Mouse (Mus musculus): ENCODE results near the gene Unc5a. TPM values are rescaled to one million over a fixed set of nuclear protein-coding genes. Genes with fewer than 3 reads are reported as not detected.

Gene Unc5a
- polyA plus RNA-seq (2015; fragmentation: Nextera tagmentation; extraction: Ambion mirVana) = 0.29 and 0.66 TPM in 2 replicates

GRCm38 (mm10) chr13:54948531-54949493 lies at the start of gene Unc5a:
Unc5a (plus strand) TSS chr13:54949411.
- Histone ChIP-seq H3K4me2 (ENCODE audit: low read depth, low read length) (peak within 1 kb of the TSS; percentile 55), H3K4me1 (ENCODE audit: control insufficient read depth, low read depth, low read length) (no peaks in the 10 kb centered on the region; the same call in 1 of the 2 replicates), H3K36me3 (ENCODE audit: control insufficient read depth, insufficient read depth) (no peaks in the 10 kb centered on the region), H3K4me3 (ENCODE audit: low read depth, low read length) (peak within 1 kb of the TSS; percentile 51), H3K9ac (ENCODE audit: low read depth, low read length) (no peak within 1 kb of the TSS), H3K9me3 (replicated peaks; ENCODE audit: control insufficient read depth, low read length) (no peaks in the 10 kb centered on the region), H3K27me3 (ENCODE audit: control insufficient read depth, insufficient read depth, low read depth, low read length) (peaks cover 63% of the 10 kb centered on the region), H3K27ac (ENCODE audit: low read length) (no peak within 1 kb of the TSS)
- no peak for ATAC-seq (ENCODE audit: low read depth)
- WGBS (ENCODE audit: insufficient replicate concordance) = under 1% methylated on average over 69 of the region's 91 CpGs

GRCm38 (mm10) chr13:54912053-54912452 lies 37.2 kb upstream of the Unc5a start:
- no peak for ATAC-seq (ENCODE audit: low read depth)
- WGBS (ENCODE audit: insufficient replicate concordance) = 3% methylated on average over 17 of the region's 17 CpGs
- H3K27me3 ChIP-seq (ENCODE audit: control insufficient read depth, insufficient read depth, low read depth, low read length) = no peaks in the 10 kb centered on the region; the same call in 1 of the 2 replicates

DNA sequence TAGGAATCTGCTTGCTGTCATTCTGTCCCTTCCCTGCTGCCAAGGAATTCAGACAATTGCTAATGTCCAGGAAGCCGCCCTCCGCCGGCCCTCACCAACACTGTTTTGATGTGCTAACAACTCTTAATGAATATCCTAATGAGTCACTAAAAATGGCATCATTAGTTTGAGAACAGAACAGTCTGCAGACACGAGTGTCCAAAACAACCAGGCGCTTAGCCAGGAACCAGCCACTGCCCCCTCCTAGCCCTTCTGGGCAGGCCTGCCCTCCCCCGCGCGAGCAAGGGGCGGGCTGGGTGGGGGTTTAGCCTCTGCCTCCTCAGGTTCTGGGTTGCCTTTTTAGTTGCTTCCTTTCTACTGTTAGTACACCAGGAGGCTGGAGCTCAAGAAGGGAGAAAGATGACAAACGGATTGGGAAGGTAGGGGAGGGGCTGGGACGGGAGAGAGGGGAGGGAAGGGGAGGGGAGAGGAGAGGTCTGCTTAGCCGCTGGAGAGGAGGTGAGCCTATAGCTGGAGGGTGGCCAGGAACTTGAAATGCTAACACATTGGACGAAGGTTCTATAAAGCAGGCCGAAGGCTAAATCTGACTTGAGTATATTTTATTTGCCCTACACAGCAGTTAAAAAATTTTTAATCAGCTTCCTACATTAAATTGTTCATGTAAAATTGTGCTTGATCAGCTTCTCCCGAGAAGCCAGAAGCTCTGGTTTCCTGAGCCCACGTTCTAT lies 36.2 kb upstream of the Unc5a start:
- H3K4me1 ChIP-seq (ENCODE audit: control insufficient read depth, low read depth, low read length) = no peaks in the 10 kb centered on the region
- ATAC-seq (ENCODE audit: low read depth) = no peak
- no peaks in the 10 kb centered on the region for H3K9me3 ChIP-seq (replicated peaks; ENCODE audit: control insufficient read depth, low read length)
- H3K9ac ChIP-seq (ENCODE audit: low read depth, low read length) = no peak overlapping the region
- no peak overlapping the region for H3K27ac ChIP-seq (ENCODE audit: low read length)
- no peak overlapping the region for H3K4me3 ChIP-seq (ENCODE audit: low read depth, low read length)
- 12% methylated on average over 16 of the region's 16 CpGs for whole genome bisulfite sequencing (ENCODE audit: insufficient replicate concordance)
- no peak overlapping the region for H3K4me2 ChIP-seq (ENCODE audit: low read depth, low read length)
- no peaks in the 10 kb centered on the region; the same call in 1 of the 2 replicates for H3K27me3 ChIP-seq (ENCODE audit: control insufficient read depth, insufficient read depth, low read depth, low read length)
- H3K36me3 ChIP-seq (ENCODE audit: control insufficient read depth, insufficient read depth) = no peaks in the 10 kb centered on the region

More at GRCm38 (mm10) chr13:54912053-54912452, 37.2 kb upstream of the Unc5a start:
- Histone ChIP-seq H3K4me1 (ENCODE audit: control insufficient read depth, low read depth, low read length) (no peaks in the 10 kb centered on the region), H3K9me3 (replicated peaks; ENCODE audit: control insufficient read depth, low read length) (no peaks in the 10 kb centered on the region), H3K36me3 (ENCODE audit: control insufficient read depth, insufficient read depth) (no peaks in the 10 kb centered on the region), H3K4me2 (ENCODE audit: low read depth, low read length) (no peak overlapping the region), H3K27ac (ENCODE audit: low read length) (no peak overlapping the region), H3K4me3 (ENCODE audit: low read depth, low read length) (no peak overlapping the region), H3K9ac (ENCODE audit: low read depth, low read length) (no peak overlapping the region)

- no peak overlapping the region for H3K27ac ChIP-seq (ENCODE audit: low read length)
- ATAC-seq (ENCODE audit: low read depth) = peak; percentile 11; the same call in 1 of the 2 replicates
- 26% methylated on average over 5 of the region's 5 CpGs for WGBS (ENCODE audit: insufficient replicate concordance)
Measured at GRCm38 (mm10) chr13:54916644-54917043, 32.6 kb upstream of the Unc5a start.

DNA sequence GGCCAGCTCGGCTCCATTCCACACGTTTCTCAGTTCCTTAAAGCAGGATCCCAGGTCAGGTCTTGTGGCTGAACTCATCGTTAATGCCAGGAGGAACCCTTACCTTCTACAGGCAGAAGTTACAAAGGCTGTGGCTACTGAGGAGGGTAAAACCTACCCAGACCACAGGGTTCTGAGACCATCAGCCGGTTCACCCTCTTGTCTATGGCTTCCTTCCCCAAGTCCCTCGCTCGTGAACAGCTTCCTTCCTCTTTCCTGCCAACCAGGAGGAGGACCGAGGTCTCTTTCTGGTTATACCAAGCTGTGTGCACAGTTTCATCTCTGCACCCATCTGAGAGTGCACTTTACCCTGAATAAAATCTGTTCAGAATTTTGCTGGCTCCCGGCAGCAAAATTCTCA lies 30.3 kb upstream of the Unc5a start:
- Histone ChIP-seq H3K9me3 (replicated peaks; ENCODE audit: control insufficient read depth, low read length) (no peaks in the 10 kb centered on the region), H3K4me3 (ENCODE audit: low read depth, low read length) (no peak overlapping the region), H3K36me3 (ENCODE audit: control insufficient read depth, insufficient read depth) (no peaks in the 10 kb centered on the region), H3K4me2 (ENCODE audit: low read depth, low read length) (no peak overlapping the region), H3K4me1 (ENCODE audit: control insufficient read depth, low read depth, low read length) (no peaks in the 10 kb centered on the region), H3K9ac (ENCODE audit: low read depth, low read length) (no peak overlapping the region), H3K27me3 (ENCODE audit: control insufficient read depth, insufficient read depth, low read depth, low read length) (no peaks in the 10 kb centered on the region), H3K27ac (ENCODE audit: low read length) (no peak overlapping the region)
- whole genome bisulfite sequencing (ENCODE audit: insufficient replicate concordance) = 10% methylated on average over 8 of the region's 8 CpGs
- no peak for ATAC-seq (ENCODE audit: low read depth)

More at GRCm38 (mm10) chr13:54916644-54917043, 32.6 kb upstream of the Unc5a start:
- Histone ChIP-seq H3K27me3 (ENCODE audit: control insufficient read depth, insufficient read depth, low read depth, low read length) (no peaks in the 10 kb centered on the region; the same call in 1 of the 2 replicates), H3K4me3 (ENCODE audit: low read depth, low read length) (no peak overlapping the region), H3K9ac (ENCODE audit: low read depth, low read length) (no peak overlapping the region), H3K4me1 (ENCODE audit: control insufficient read depth, low read depth, low read length) (no peaks in the 10 kb centered on the region), H3K9me3 (replicated peaks; ENCODE audit: control insufficient read depth, low read length) (no peaks in the 10 kb centered on the region), H3K36me3 (ENCODE audit: control insufficient read depth, insufficient read depth) (no peaks in the 10 kb centered on the region), H3K4me2 (ENCODE audit: low read depth, low read length) (no peak overlapping the region)

- no peaks in the 10 kb centered on the region for H3K4me1 ChIP-seq (ENCODE audit: control insufficient read depth, low read depth, low read length)
- WGBS (ENCODE audit: insufficient replicate concordance) = 35% methylated on average over 5 of the region's 5 CpGs
- no peaks in the 10 kb centered on the region for H3K36me3 ChIP-seq (ENCODE audit: control insufficient read depth, insufficient read depth)
- no peak overlapping the region for H3K4me3 ChIP-seq (ENCODE audit: low read depth, low read length)
- H3K9ac ChIP-seq (ENCODE audit: low read depth, low read length) = no peak overlapping the region
- no peaks in the 10 kb centered on the region for H3K9me3 ChIP-seq (replicated peaks; ENCODE audit: control insufficient read depth, low read length)
- H3K4me2 ChIP-seq (ENCODE audit: low read depth, low read length) = no peak overlapping the region
- H3K27me3 ChIP-seq (ENCODE audit: control insufficient read depth, insufficient read depth, low read depth, low read length) = no peaks in the 10 kb centered on the region
- no peak overlapping the region for H3K27ac ChIP-seq (ENCODE audit: low read length)
- no peak for ATAC-seq (ENCODE audit: low read depth)
Measured at GRCm38 (mm10) chr13:54919666-54920065, 29.5 kb upstream of the Unc5a start.

GRCm38 (mm10) chr13:54921700-54922099 lies 27.5 kb upstream of the Unc5a start:
- H3K27ac ChIP-seq (ENCODE audit: low read length) = no peak overlapping the region
- no peaks in the 10 kb centered on the region for H3K9me3 ChIP-seq (replicated peaks; ENCODE audit: control insufficient read depth, low read length)
- no peak for ATAC-seq (ENCODE audit: low read depth)
- H3K36me3 ChIP-seq (ENCODE audit: control insufficient read depth, insufficient read depth) = no peaks in the 10 kb centered on the region
- WGBS (ENCODE audit: insufficient replicate concordance) = 58% methylated on average over 9 of the region's 9 CpGs
- H3K4me3 ChIP-seq (ENCODE audit: low read depth, low read length) = no peak overlapping the region
- no peaks in the 10 kb centered on the region for H3K4me1 ChIP-seq (ENCODE audit: control insufficient read depth, low read depth, low read length)
- H3K27me3 ChIP-seq (ENCODE audit: control insufficient read depth, insufficient read depth, low read depth, low read length) = no peaks in the 10 kb centered on the region
- no peak overlapping the region for H3K9ac ChIP-seq (ENCODE audit: low read depth, low read length)
- no peak overlapping the region for H3K4me2 ChIP-seq (ENCODE audit: low read depth, low read length)

GRCm38 (mm10) chr13:54923705-54924104 lies 25.5 kb upstream of the Unc5a start:
- no peak overlapping the region for H3K4me2 ChIP-seq (ENCODE audit: low read depth, low read length)
- H3K9me3 ChIP-seq (replicated peaks; ENCODE audit: control insufficient read depth, low read length) = no peaks in the 10 kb centered on the region
- no peaks in the 10 kb centered on the region for H3K36me3 ChIP-seq (ENCODE audit: control insufficient read depth, insufficient read depth)
- no peak for ATAC-seq (ENCODE audit: low read depth)
- H3K27me3 ChIP-seq (ENCODE audit: control insufficient read depth, insufficient read depth, low read depth, low read length) = no peaks in the 10 kb centered on the region
- H3K27ac ChIP-seq (ENCODE audit: low read length) = no peak overlapping the region
- no peaks in the 10 kb centered on the region for H3K4me1 ChIP-seq (ENCODE audit: control insufficient read depth, low read depth, low read length)
- no peak overlapping the region for H3K4me3 ChIP-seq (ENCODE audit: low read depth, low read length)
- WGBS (ENCODE audit: insufficient replicate concordance) = 53% methylated on average over 2 of the region's 2 CpGs
- H3K9ac ChIP-seq (ENCODE audit: low read depth, low read length) = no peak overlapping the region

Data from liver, embryonic 16.5 days (tissue).